Mouse (Mus musculus): Measurements from ENCODE around the gene Iqcm.
"Not testable (repeated sequence)": the region's sequence is repeated elsewhere in the genome, so short reads cannot be mapped to it uniquely, and the experiment has no call there.

Iqcm gene

DNA sequence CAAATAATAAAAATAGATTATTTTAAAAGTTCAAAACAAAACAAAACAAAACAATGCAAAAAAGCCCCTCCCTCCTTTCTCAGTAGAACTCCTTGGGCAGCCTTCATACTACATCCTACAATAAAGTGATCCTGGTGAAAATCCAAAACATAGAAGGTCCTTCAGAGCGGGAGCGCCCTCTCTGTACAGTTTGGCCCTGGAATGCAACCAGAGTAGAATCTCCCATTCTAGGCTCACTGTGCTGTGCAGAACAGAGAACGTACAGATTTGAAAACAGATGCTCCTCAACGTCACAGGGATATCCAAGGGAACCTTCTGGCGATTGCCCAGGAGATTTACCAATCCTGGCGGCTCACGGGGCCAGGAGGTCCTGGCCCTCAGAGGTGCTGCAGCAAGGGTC is at the start of gene Iqcm:
TSS of gene Iqcm (plus strand) at position 301 of the 400 bp plus-strand sequence.
- no peak for DNase-seq

- no peak for DNase-seq
Observed at GRCm38 (mm10) chr8:75406489-75406888, 42.0 kb upstream of the Iqcm start, which contains the start of gene Gm10358. Gene Gm10358 (minus strand): TSS chr8:75406589.

DNA sequence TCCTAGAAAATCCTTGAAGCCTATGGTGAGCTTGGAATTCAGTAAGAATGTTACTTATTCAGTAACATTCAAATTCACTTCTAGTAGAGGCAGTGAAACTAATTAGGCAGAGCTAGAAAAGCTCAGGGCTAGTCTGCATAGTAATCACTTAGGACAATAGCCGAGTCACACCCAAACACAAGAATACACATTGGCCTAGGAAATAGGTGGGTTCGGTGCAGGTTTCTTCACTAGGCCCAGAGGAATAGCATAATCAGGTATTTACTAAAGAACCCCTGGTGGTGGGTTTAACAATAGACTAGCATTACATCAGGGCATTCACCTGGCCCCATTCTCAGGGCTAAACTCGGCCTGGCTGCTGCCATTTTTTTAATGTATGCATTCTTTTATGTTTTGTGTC is 32.8 kb upstream of the Iqcm start:
- DNase-seq: not testable (repeated sequence)

DNA sequence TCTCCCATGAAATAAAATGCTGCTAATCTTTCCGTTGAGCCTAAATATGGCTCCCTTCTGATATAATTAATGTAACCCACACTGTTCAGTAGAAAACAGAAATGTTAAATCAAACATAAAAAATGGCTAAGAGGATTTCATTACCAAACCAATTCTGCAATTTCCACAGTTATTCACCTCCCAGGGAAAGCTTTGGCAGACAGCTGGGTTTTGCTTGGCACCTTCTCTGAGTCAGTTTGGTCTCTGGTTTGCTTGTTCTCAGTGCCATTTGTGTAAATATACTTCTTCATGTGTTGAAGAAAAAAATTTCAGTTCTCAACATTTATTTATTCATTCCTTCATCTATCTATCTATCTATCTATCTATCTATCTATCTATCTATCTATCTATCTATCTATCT is 28.3 kb downstream of the Iqcm start:
- no peak for DNase-seq

DNA sequence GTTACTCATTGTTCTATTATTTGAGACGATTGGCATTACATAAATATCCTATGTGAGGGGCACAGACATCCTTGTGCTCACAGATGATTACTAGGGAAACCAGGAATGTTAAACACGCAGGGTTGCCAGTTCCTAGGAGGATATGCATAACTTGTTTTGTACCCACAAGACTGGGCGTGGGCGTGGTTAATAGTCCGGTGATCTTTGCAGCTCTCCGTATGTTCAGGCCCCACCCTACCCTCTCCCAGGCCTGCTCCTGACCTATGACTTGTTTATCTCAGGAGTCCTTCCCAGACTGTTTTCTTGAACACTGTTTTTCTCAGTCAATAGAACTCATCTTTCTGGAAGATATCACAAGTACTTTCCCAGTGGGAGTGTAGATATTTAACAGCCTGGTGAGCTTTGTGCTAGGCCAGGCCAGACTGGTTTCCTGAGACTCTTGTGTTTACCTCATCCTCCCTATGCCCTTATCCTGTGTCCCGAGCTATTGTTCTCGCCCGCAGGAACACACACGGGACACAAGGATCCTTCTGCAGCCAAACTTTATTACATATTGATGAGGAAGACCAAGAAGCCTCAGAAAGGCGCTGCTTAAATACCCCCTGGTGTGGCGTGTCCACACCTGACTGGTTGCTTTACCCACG is 40.7 kb downstream of the Iqcm start:
- no peak for DNase-seq

GRCm38 (mm10) chr8:75509299-75509698 is 60.8 kb downstream of the Iqcm start:
- DNase-seq: no peak

GRCm38 (mm10) chr8:75513786-75514185 is 65.3 kb downstream of the Iqcm start:
- no peak for DNase-seq

GRCm38 (mm10) chr8:75549284-75549683 is 100.8 kb downstream of the Iqcm start:
- no peak for DNase-seq

GRCm38 (mm10) chr8:75596281-75596680 is 147.8 kb downstream of the Iqcm start:
- DNase-seq: no peak

DNA sequence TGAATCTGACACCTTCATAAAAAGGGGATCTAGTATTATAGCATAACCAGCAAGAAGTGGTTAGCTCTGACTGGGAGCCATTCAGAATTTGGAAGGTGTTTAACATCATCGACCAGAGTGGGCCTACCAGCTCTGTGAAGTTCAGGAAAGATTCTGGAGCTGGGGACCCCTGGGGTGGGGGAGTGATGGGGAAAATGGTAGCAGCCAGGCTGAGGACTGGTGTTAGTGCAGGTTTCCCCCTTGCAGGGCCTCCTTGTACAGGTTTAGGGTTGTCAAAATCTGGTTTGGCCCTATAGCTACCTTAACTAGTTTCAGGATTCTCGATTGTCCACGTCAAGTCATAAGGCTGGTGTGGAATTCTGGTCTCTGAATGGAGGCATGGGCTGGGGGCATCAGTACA is 194.5 kb downstream of the Iqcm start:
- no peak for DNase-seq

DNA sequence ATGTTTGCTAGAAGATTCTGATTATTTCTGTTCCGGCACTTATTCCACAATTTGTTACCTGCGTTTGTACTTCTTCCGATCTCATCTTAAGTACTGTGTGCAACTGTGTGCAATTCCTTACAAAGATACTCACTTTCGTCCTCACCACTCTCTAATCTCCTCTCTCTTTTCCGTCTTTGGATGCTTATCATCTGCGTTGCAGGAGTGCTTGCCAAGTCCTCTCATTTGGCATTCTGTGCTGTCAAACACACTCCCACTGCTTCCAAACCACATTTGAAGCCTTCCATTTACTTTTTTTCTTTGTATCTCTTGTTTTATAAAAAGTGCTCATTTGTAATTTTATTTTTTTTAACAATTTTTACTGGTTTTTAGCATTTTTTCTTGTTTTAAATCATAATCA is 210.8 kb downstream of the Iqcm start:
- peak; percentile 10 for DNase-seq

GRCm38 (mm10) chr8:75746561-75746960 is 298.1 kb downstream of the Iqcm start:
- no peak for DNase-seq

- DNase-seq: no peak
Observed at GRCm38 (mm10) chr8:75755596-75755995, 307.1 kb downstream of the Iqcm start.

DNA sequence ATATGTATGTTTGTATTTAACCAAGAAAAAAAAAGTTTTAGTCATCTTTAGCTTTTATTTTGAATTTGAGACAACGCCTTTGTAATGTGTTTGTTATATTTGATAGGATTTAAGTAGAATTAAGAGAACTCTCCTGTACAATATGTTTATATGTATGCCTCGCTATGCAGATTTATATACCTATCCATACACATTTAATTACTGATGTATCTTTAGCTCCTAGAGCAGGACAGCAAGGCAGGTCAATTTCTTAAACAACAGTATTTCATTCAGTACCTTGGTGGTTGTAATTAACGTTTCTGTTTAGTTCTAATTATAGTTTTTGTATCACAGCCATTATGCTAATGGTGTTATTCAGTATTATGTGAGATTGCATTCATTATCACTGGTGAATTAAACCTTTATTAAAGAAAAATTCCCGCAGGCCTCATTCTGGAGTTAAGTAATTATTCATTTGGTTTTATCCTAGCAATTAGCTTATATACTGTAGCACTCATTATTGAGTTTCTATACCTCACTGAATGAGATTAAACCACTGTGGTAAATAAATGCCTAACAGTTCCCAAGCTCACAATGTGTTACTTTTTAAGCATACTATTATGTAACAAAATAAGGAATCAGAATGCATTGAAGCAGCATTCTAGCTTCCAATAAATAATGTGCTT is 380.1 kb downstream of the Iqcm start:
- DNase-seq: no peak

- DNase-seq: no peak
Observed at GRCm38 (mm10) chr8:75835245-75835644, 386.8 kb downstream of the Iqcm start.

GRCm38 (mm10) chr8:75917603-75918344 is 469.3 kb downstream of the Iqcm start:
- DNase-seq: no peak

- peak; percentile 5 for DNase-seq
Observed at GRCm38 (mm10) chr8:75949166-75949565, 500.7 kb downstream of the Iqcm start.

GRCm38 (mm10) chr8:75956016-75956415 is 507.5 kb downstream of the Iqcm start:
- DNase-seq: no peak

GRCm38 (mm10) chr8:76018501-76018900 is 570.0 kb downstream of the Iqcm start:
- peak; percentile 34 for DNase-seq

Measured in right cerebral cortex, postnatal 14 days (tissue).